Mouse (Mus musculus) olfactory bulb, adult 2 months (tissue): ENCODE measurements around the gene Nrxn3.

ENCODE experiments used
- CTCF ChIP-seq: fragments of 200-500 bp; IDR thresholded peaks from 2 replicates; pipeline ENCODE4 v1.5.1; 2012; ENCODE audit warnings: low read depth, mild to moderate bottlenecking, low read length, moderate library complexity; ENCODE audit not compliant: insufficient read depth
- POLR2A ChIP-seq: fragments of 200-500 bp; IDR thresholded peaks from 2 replicates; pipeline ENCODE4 v1.6.1; 2012; ENCODE audit warnings: mild to moderate bottlenecking, low read depth, low read length, moderate library complexity; ENCODE audit not compliant: insufficient read depth

DNA sequence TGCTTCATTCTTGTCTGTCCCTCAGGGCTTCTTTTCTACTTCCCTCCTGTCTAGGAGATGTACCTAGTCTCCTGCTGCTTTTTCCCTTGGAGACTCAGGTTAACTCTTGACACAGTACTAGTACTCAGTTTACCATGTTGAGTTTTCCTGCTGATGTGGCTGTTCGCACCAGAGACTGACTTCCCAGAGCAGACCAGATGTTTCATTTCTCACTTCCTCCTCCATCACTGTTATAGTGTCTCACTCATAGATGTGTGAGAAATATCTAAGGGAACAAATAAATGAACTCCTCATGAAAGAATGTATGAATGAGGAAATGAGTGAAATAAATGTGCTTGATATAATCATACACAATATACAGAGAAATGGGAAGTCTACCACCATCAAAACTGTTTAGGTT lies 1558.6 kb downstream of the Nrxn3 start:
- TF ChIP-seq CTCF (no peak), POLR2A (no peak)
